Mouse (Mus musculus) thymus, postnatal 14 days (tissue): ENCODE data around the gene Iglon5.
A peak's percentile ranks its signal among the peaks of the same experiment; 100 is the strongest.

Source experiments
- DNase-seq: peaks from one replicate; pipeline ENCODE4 v3.0.0; 2021

Iglon5 gene

DNA sequence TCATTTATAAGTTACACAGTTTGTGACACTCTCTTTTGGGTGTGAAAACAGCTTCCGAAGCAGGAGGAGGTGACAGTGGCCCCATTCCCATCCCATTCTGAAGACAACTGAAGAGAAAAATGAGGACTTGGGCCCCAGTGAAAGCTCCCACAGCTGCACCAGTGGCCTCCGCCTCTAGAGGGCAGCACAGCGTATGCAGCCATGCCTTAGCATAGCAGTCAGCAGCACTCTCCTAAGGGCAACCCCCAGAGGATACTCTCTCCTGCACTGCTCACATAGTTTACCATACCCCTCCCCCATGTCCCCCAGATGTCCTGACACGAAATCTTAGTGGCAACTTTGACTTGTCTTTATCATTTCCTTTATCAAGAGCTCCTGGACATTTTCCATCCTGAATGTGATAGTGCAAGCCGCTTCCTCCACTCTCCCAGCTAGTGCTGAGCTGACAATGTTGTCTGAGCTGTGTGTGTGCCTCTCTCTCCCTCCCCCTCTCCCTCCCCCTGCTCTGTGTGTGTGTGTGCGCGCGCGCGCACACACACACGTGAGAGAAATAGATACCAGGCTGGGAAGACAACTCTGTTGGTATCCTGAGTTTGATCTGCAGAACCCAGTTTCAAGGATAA, 66.8 kb downstream of the Iglon5 start:
- DNase-seq: peak; percentile 83
